Mouse (Mus musculus): ENCODE results near the gene Acta2.

Gene Acta2

DNA sequence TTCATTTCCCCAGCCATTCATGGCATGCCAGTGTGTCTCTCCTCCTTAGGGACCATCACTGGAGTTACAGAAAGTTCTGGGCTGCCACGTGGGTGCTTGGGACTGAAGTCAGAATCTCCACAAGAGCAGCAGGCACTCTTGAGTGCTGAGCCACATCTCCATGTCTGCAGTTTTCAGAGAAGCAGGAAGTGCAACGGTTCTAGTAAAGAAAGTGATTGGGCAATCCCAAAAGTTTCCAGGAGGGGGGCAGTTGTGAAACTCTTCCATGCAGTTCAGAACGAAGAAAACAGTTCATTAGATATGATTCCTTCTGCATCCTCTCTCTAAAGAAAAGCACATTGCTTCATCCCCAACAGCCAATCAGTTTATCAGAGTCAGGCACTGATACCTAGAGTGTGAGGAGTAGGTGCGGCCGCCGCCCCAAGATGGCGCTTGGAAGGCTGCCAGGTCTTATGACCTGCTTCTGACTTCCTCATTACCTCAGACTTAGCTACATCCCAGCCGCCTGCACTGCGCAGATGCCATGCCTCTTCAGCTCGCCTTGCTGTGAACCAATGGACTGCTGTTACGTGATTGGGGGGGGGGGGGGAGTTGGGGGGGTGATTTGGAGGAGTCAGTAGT, 14.8 kb upstream of the Acta2 start:
- DNase-seq (ENCODE audit: low spot score), result no peak

DNA sequence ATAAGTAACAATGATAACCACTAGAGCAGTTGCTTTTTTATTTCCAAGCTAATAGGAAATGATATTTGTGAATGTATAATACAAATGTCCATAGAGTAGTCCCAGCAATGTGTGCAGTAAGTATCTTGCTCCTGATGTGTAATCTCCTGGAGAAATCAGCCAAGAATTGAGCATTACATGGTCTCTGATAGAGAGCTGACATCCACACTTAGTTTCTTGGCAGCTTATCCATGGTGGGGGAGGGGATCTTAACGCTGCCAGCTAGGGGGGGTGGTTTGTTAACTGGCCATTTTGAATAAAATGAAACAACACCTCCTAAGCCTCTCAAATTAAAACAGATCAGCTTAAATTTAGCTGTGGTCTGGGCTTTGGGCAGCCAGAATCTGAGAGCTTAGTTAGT, 13.6 kb upstream of the Acta2 start:
- DNase-seq (ENCODE audit: low spot score), result no peak

DNA sequence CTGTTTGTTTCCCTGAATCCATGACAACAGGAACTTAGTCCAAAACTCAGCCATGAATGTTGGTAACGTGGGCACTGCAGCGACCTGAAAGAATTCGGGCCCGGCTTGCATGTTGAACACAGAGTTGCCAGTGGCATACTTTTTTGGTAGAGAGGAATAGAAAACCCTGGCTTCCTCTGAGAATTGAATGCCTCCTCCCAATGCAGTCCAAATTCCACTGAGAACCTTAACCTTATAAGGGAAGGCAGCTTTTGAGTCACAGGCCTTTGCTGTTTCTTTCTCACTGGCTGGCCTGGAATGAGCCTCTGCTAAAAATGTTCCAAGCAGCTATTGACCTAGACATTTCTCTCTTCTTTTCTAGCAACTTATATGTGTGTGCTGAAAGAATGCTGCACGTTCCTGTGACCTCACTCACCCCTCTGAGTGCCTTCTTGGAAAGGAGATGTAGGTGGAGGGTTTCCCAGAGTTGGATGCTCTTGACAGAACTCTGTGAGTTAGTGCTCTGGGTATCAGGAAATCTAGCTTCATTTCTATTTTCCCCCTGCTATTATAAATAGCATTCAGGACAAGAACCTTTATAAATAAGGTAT, 10.3 kb upstream of the Acta2 start:
- no peak for DNase-seq (ENCODE audit: low spot score)

DNA sequence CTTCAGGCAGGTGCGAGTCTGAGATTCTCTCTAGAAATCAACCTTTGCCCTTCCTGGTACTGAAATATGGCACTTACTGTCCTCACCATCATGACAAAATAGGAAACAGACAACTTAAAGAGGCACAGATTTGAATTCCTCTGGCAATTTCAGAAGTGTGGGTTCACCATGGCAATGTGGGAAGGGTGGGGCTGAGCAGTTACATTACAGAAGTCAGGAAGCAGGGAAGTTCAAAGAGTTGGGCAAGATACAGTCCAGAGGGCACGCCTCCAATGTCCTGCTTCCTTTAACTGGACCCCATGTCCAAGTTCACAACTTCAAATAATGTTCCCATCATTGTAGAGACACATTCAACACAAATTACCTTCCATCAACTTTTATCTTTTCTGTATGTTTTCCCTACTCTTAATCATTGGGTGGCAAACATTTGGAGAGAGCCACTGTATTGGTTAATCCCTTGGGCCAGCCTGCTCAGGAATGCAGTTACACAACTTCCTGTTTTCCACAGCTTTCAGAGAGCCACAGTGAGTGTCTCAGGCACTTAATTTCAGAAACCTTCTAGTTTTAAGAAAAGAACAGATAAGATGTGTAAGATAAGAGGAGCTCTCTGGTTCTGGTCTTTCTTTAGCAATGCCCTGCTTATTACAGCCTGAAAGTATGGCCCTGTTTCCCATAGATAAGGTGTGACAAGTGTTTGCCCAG, 7.0 kb upstream of the Acta2 start:
- DNase-seq (ENCODE audit: low spot score), result no peak

DNA sequence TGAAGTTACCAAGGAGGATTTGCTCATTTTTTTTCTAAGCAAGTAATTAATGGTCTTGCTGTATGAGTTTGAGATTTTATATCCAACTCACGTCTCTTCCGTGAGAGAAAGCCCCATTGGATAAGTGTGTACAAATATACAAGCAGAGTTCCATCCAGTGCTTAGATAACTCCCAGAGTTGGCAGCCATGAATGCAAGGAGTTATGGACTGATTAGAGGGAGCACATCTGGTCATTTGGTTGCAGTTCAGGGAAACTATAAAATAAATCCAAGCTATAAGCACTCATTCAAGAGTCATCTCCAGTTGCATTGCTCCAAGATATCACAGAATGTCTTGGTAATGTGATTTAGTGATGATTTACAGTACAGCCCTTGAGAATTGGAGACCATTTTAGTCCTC, 1.5 kb upstream of the Acta2 start:
- DNase-seq (ENCODE audit: low spot score), result no peak

DNA sequence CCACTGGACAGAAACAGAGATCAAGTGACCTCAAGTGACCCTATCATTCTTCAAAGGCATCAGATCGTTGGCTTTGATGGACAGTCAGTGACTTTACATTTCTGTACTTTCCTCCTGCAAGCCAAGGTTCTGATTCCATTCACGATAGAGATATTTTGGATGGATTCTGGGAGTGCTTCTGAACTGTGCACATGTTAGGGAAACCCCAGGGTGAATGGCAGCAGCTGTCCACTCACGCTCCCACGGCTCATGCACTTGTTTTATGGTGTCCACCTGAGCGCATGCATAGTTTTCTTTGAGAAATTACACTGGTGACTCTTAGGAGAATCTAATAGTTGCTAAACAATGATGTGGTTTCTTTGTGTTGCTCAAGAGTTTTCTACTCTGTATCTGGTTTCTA, 759 bp upstream of the Acta2 start:
- no peak for DNase-seq (ENCODE audit: low spot score)

DNA sequence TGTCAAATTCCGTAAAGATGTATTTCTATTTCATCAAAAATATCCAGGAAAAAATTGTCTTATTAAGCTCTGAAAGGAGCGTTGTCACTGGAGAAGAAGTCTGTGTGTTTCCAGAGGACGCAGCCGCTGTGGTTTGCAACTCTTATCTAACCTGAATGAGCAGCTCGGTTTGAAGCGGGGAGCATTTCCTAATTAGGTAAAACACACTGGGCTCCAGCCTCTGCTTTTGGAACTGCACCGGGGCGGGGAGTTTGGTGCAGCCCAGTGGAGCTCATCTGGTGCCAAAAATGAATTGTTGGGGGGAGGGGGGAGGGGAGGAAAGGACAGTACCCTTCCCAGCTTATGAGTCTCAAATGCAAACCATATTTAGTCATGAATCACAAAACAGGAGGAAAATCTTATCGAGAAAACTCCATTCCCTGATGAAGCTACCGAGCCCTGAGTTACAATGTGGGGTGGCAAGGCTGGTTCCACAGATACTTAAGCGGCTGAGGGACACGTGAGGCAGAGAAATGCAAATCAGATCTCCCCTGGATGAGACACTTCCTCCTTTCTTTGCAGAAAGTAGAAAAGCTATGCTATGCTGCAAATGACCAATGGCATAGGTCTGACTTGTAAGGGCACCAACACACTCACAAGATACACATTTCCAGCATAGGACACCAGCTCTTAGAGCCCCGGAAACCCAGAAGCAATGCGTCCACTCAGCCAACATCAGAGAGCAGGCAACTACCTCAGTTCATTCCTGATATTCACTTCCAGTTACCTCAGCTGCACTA, 1.1 kb downstream of the Acta2 start:
- no peak for DNase-seq (ENCODE audit: low spot score)

DNA sequence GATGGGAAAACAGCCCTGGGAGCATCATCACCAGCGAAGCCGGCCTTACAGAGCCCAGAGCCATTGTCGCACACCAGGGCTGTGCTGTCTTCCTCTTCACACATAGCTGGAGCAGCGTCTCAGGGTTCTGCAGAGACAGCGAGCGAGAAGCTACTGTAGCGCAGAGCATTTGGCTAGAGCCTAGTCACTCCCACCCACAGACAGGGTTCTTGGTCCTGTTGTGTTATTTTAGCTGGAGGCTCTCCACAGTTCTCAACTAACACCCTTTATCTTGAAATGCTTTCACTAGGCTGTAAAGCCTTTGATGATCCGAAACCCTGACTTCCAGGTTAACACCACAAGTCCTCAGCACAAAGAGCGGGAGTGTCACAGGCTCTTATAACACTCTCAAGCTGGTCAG, 2.9 kb downstream of the Acta2 start:
- DNase-seq (ENCODE audit: low spot score), result no peak

DNA sequence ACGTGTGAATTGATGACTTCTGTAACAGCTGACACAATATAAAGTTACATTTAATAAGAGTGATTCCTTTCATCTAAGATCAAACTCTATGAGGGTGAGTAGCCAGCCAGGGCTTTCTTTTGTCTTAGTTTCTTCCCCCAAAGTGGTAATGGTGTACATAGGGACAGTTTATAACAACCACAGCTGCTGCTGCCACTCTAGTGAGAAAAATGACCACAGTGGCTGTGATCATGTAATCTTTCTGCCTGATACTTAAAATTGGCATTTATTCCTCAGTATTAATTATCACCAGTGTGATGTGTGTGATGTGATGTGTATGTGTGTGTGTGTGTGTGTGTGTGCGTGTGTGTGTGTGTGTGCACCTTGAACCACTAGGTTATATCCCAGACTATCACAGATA, 3.5 kb downstream of the Acta2 start:
- no peak for DNase-seq (ENCODE audit: low spot score)

DNA sequence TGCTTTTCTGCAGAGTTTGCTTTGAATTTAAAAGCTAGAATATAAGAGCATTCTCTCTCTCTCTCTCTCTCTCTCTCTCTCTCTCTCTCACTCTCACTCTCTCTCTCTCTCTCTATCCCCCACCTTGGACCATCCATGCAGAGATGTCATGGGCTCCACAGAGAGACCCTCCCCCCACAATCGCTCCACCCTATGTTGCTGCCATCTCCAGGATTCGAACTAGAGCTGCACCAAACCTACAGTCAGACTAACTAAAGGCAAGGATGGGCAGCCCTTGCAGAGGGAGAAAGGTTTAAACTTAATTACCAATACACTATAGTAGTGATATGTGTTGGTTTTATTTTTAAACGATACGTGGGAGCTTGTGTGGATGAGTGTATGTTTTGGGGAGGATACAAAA, 4.8 kb downstream of the Acta2 start:
- DNase-seq (ENCODE audit: low spot score), result no peak

DNA sequence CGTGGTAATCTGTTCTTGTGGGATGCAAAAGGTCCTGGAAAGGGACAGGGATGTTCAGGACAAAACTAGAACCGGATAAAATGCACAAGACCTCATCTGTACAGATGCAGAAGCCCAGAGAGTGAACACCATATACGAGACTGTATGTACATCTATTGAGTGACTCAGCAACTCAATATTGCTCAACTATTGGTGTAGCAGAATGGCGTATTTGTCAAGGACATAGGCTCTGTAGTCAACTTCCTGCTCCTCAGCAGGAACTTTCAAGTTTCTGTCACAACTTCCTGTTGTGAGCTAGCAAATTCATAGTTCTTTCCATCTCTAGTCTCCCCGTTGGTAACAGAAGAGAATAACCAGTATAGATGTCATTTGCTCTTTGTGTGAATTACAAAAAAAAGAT, 6.8 kb downstream of the Acta2 start:
- DNase-seq (ENCODE audit: low spot score), result no peak

DNA sequence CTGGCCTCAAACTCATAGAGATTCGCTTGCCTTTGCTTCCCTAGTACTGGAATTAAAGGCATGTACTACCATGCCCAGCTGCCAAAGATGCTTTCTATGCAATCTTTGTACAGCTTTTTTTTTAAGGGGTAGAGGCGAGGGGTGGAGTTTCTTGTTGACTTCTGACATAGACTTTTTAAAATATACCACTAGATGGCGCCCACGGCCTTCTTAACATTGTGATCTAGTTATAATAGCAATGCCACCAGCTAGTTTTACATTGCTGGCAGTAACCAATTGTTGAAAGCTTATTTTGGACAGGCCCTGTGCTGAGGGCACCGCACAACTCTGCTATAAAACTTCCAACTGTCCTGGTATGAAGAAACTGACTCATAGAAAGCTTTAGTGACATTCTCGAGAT, 11.3 kb downstream of the Acta2 start:
- DNase-seq (ENCODE audit: low spot score), result peak; percentile 93

DNA sequence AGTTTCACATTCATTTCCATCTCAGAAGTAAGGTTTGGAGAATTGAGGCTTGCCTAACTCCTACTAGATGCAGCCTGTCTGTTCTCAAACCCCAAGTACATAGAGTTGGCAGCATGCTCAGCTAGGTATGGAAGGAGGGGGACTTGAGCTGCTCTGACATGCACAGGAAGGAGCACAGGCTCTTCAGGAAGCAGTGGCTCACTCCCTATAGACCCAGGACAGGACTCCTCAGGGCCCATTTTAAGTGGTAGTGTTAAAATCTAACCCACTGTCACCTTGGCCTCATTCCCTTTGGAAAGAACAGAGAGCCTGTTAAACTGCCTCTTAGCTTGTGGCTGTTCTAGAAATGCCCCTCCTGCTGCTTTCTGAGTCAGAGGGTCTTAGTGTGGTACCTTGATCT, 12.5 kb downstream of the Acta2 start:
- DNase-seq (ENCODE audit: low spot score), result no peak

DNA sequence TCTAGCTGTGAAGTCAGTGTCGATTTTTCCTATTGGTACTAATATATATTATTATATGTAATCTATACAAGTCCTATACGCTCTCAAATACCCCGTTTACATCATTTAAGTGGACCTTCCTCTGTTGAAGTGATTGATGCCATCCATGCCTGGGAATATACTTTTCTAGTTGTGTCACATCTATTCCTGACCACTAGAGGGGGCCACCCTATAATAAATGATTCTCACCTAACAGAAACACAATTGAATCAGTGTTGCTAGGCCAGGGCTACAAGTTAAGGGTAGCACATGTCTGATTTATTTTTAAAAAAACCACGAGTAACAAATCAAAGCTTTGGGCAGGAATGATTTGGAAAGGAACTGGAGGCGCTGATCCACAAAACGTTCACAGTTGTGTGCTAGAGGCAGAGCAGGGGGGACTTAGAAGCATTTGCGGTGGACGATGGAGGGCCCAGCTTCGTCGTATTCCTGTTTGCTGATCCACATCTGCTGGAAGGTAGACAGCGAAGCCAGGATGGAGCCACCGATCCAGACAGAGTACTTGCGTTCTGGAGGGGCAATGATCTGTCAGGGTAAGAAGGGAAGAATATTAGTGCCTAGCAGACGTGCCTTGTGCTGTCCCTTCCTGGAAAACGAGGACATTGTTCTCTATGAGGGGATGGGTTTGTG, 14.0 kb downstream of the Acta2 start:
- DNase-seq (ENCODE audit: low spot score), result peak; percentile 66

DNA sequence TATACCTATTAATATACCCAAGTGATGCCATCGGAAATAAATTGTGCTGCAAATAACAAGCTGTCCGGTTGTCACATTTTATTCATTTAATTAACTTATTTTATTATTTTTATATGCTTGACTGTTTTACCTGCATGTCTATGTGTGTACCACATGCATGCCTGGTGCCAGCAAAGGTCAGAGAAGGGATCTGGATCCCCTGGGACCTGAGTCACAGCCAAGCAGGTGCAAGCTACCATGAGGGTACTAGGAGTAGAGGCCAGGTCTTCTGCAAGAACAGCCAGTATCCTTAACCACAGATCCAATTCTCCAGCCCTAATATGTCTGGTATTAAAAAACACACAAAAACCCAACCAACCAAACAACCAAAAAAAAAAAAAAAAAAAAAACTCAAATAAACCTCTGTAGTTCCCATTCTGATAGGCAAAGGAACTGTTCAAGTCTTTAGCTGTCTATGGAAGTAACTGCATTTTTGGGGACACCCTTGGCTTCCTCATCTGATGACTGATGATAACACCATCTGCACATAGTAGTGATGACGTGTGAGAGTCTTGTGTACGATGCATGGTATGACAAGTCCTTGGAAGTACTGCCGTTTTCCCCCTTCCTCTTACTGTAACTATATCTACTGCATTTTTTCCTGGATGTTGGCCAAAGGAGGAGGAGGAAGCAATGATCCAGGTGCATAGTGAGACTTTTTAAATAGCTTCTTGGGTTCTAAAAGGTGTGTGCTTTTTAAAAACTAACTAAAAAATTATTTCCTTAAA, 14.9 kb downstream of the Acta2 start:
- no peak for DNase-seq (ENCODE audit: low spot score)

DNA sequence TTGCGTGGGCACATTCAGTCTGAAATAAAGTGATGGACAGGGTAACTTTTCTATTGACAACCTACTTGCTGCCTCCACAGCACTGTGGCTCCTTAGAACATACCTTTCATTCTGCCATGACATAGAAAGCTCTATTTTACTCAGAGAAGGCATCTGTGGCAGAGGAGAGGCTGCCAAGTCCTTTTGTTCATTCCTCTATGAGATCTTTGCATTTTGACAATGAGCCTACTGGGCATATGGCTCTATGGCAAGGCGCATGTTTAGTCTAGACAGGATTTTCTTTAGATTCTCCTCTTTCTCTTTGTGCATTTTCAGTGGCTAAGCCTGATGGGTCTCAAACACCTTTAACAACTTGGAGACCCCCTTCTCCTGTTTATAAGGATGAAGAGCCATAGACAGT, 17.6 kb downstream of the Acta2 start:
- DNase-seq (ENCODE audit: low spot score), result no peak

DNA sequence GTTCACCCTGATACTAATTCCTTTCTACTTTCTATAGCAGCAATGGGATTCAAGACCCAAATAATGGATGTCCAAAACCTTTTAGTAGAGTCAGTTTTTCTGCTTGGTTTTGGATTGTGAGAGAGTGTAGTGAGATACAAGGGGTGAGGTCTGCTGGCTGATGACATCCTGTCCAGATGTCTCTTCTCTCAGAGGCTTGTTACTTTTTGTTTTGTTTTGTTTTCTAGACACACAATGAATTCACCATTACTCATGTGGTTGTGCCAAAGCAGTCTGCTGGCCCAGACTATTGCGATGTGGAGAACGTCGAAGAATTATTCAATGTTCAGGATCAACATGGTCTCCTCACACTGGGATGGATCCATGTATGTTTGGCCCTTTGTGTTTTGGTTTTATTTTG, 19.3 kb downstream of the Acta2 start:
- no peak for DNase-seq (ENCODE audit: low spot score)

DNA sequence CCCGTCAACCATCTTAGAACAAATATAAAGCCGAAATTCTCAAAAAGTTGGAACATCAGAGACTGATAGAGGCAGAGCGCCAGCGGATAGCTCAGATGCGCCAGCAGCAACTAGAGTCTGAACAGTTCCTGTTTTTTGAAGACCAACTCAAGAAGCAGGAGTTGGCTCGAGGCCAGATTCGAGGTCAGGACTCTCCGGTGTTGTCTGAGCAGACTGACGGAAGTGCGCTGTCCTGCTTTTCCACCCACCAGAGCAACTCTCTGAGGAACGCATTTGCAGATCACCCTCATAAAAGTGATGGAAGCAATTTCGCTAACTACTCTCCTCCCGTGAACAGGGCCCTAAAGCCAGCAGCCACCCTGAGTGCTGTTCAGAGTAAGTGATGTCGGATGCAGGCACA, 21.4 kb downstream of the Acta2 start:
- no peak for DNase-seq (ENCODE audit: low spot score)

DNA sequence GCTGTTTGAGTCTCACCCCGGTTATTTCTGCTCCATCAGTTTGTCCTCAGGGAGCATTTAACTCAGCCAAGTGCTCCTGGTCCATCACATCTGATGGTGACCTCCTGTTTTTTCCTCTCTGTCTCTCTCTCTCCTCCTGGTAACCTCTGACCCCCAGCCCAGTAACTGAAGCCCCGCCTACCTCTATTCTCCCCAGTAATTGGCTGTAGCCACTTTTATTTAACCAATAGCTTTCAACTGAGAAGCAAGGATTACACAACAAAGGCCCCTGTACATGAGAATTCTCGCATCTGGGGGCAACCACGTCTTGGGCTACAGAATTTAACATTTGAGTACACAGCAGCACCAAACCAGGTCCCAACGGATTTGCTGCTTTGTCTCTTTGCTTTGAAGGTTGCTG, 23.1 kb downstream of the Acta2 start:
- DNase-seq (ENCODE audit: low spot score), result peak; percentile 19

DNA sequence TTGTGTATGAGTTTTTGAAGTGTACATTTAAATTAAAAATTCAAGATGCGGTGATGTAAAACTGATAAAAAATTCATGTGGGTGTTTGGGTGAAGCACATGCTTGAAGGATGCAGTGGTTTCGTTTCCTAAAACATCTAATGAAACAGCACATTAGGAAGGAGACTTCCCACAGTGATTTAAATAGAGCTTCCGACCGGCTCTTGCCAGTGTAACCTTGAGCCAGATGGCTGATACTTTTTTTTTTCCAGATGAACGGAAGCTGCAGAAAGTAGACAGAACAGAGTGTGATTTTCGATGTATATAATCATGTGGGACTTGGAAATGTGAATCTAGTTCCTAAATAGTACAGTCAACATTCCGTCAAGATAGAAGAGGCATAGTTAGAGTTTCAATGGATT, 23.8 kb downstream of the Acta2 start:
- peak; percentile 3 for DNase-seq (ENCODE audit: low spot score)

DNA sequence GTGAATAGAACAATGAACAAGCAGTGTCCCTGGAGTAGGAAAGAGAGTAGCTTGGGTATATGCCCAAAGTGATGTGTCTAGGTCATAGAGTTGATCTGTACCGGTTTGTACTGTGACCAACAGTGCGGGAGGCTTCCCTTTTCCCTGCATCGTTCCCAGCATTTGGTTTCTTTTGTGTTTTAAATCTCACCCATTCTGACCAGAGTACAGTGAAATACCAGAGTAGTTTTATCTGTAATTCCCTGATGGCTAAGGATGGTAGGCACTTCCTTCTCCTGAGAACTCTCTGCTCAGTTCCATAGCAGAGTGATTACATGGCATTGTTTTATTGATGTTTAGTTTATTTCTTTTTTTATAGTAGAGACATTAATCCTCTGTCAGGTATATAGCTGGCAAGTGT, 32.6 kb downstream of the Acta2 start:
- DNase-seq (ENCODE audit: low spot score), result no peak
